Mouse (Mus musculus): Measurements from ENCODE around the gene Arl6ip5. TPM values are rescaled to one million over a fixed set of nuclear protein-coding genes. Genes with fewer than 3 reads are reported as not detected.

Gene Arl6ip5
- polyA plus RNA-seq, 1 experiment from 2014 or later: 29.0 TPM

DNA sequence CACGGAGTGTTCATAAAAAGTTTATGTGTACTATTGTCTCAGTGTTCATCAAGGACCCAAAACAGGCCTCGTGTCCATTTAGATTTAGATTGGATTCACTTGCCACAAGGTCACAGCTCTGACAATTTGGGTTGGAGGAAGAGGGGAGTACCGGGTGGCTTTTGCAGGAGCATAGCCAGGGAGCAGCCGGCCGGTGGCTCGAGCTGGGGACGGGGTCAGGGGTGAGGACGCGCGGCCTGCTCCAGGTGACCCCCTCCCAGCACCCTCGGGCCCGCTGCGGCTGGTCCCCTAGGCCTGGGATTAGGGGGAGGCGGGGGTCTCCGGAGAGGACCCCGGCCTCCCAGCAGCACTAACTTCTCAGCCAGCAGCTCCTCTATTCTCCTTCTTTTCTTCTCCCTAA is 5.5 kb upstream of the Arl6ip5 start:
- 0% methylated on average over 16 of the region's 16 CpGs for WGBS
- peak overlapping the region; percentile 84 for H3K27ac ChIP-seq (ENCODE audit: low read length)
- H3K9me3 ChIP-seq (ENCODE audit: control insufficient read depth, low read depth, low read length): no peaks in the 10 kb centered on the region
- peak overlapping the region; percentile 44 for H3K4me2 ChIP-seq (replicated peaks; ENCODE audit: low read depth, low read length)
- no peaks in the 10 kb centered on the region for H3K27me3 ChIP-seq (ENCODE audit: control insufficient read depth, insufficient read depth, low read length)
- H3K4me1 ChIP-seq (ENCODE audit: control insufficient read depth, insufficient read depth, low read length): 0 out of 2 replicates have a peak, but pooled peaks cover 7% of the 10 kb centered on the region
- H3K9ac ChIP-seq (replicated peaks; ENCODE audit: low read depth, low read length): peak overlapping the region; percentile 96
- peak overlapping the region; percentile 91 for H3K4me3 ChIP-seq (ENCODE audit: low read depth, low read length)
- ATAC-seq (ENCODE audit: insufficient number of reproducible peaks, insufficient read depth, low FRiP score, low read depth): peak; percentile 39
- H3K36me3 ChIP-seq (ENCODE audit: control insufficient read depth, insufficient read depth, low read length): peaks cover 4% of the 10 kb centered on the region; the same call in 1 of the 2 replicates

DNA sequence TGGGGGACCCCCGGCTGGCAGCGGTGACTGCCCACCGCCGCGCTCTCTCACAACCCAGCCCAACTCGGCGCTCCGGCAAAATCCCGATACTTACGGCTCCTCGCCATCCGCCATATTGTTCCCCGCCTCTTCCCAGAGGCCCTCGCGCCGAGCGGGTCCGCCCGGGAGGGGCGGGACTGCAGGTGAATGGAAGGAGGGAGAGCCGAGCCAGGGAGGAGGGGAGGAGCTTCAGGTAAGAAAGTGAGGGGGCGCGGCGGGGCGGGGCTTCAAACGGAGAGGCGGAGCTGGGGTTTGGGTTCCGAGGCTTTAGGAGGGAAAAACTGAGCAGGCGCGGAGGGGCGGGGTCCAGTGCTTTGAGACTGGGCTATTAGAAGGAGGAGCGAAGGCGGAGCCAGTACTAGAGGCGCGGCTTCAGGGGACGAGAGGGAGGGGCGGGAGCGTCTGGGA is 5.0 kb upstream of the Arl6ip5 start, which contains the start of gene Uba3:
TSS of gene Uba3 (minus strand) at position 209 of the 447 bp plus-strand sequence.
- Histone ChIP-seq H3K36me3 (ENCODE audit: control insufficient read depth, insufficient read depth, low read length) (peaks cover 2% of the 10 kb centered on the region; the same call in 1 of the 2 replicates), H3K9ac (replicated peaks; ENCODE audit: low read depth, low read length) (peak within 1 kb of the TSS; percentile 96), H3K4me1 (ENCODE audit: control insufficient read depth, insufficient read depth, low read length) (0 out of 2 replicates have a peak, but pooled peaks cover 8% of the 10 kb centered on the region), H3K9me3 (ENCODE audit: control insufficient read depth, low read depth, low read length) (no peaks in the 10 kb centered on the region), H3K27ac (ENCODE audit: low read length) (peak within 1 kb of the TSS; percentile 84), H3K4me2 (replicated peaks; ENCODE audit: low read depth, low read length) (peak within 1 kb of the TSS; percentile 44), H3K4me3 (ENCODE audit: low read depth, low read length) (peak within 1 kb of the TSS; percentile 91), H3K27me3 (ENCODE audit: control insufficient read depth, insufficient read depth, low read length) (no peaks in the 10 kb centered on the region)
- WGBS: under 1% methylated on average over 38 of the region's 38 CpGs
- peak; percentile 97 for ATAC-seq (ENCODE audit: insufficient number of reproducible peaks, insufficient read depth, low FRiP score, low read depth)

DNA sequence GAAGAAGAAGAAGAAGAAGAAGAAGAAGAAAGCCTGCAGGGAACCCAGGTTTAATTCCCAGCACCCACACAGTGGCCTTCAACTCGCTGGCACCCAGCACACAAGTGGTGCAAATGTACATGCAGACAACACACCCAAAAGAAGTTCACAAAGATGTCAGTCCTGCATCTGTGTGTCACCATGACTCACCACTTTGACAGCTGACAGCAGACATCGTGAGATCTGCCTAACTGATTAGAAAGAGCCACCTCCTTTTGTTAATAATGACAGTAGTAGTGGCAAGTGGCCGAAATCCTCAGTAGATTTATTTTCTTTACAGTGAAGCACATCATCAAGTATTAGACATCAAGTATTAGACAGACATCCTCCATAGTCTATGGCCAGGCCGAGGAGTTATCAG is 3.4 kb upstream of the Arl6ip5 start:
- Histone ChIP-seq H3K27me3 (ENCODE audit: control insufficient read depth, insufficient read depth, low read length) (no peaks in the 10 kb centered on the region), H3K4me3 (ENCODE audit: low read depth, low read length) (no peak overlapping the region), H3K9ac (replicated peaks; ENCODE audit: low read depth, low read length) (no peak overlapping the region), H3K4me1 (ENCODE audit: control insufficient read depth, insufficient read depth, low read length) (peaks cover 14% of the 10 kb centered on the region; the same call in 1 of the 2 replicates), H3K9me3 (ENCODE audit: control insufficient read depth, low read depth, low read length) (no peaks in the 10 kb centered on the region), H3K27ac (ENCODE audit: low read length) (no peak overlapping the region), H3K4me2 (replicated peaks; ENCODE audit: low read depth, low read length) (no peak overlapping the region), H3K36me3 (ENCODE audit: control insufficient read depth, insufficient read depth, low read length) (no peaks in the 10 kb centered on the region)
- WGBS: 75% methylated on average over 4 of the region's 4 CpGs
- no peak for ATAC-seq (ENCODE audit: insufficient number of reproducible peaks, insufficient read depth, low FRiP score, low read depth)

- H3K36me3 ChIP-seq (ENCODE audit: control insufficient read depth, insufficient read depth, low read length): no peaks in the 10 kb centered on the region
- no peak overlapping the region for H3K9ac ChIP-seq (replicated peaks; ENCODE audit: low read depth, low read length)
- peak overlapping the region; percentile 34; the same call in 1 of the 2 replicates for H3K27ac ChIP-seq (ENCODE audit: low read length)
- no peak overlapping the region for H3K4me2 ChIP-seq (replicated peaks; ENCODE audit: low read depth, low read length)
- no peak for ATAC-seq (ENCODE audit: insufficient number of reproducible peaks, insufficient read depth, low FRiP score, low read depth)
- no peaks in the 10 kb centered on the region for H3K9me3 ChIP-seq (ENCODE audit: control insufficient read depth, low read depth, low read length)
- no peaks in the 10 kb centered on the region for H3K27me3 ChIP-seq (ENCODE audit: control insufficient read depth, insufficient read depth, low read length)
- H3K4me3 ChIP-seq (ENCODE audit: low read depth, low read length): no peak overlapping the region
- H3K4me1 ChIP-seq (ENCODE audit: control insufficient read depth, insufficient read depth, low read length): peaks cover 13% of the 10 kb centered on the region; the same call in 1 of the 2 replicates
- WGBS: 45% methylated on average over 3 of the region's 3 CpGs
Measured at GRCm38 (mm10) chr6:97208406-97208805, 2.1 kb upstream of the Arl6ip5 start.

- Histone ChIP-seq H3K9ac (replicated peaks; ENCODE audit: low read depth, low read length) (no peak overlapping the region), H3K9me3 (ENCODE audit: control insufficient read depth, low read depth, low read length) (no peaks in the 10 kb centered on the region), H3K4me3 (ENCODE audit: low read depth, low read length) (no peak overlapping the region), H3K27me3 (ENCODE audit: control insufficient read depth, insufficient read depth, low read length) (no peaks in the 10 kb centered on the region), H3K4me2 (replicated peaks; ENCODE audit: low read depth, low read length) (no peak overlapping the region), H3K27ac (ENCODE audit: low read length) (no peak overlapping the region), H3K36me3 (ENCODE audit: control insufficient read depth, insufficient read depth, low read length) (no peaks in the 10 kb centered on the region), H3K4me1 (ENCODE audit: control insufficient read depth, insufficient read depth, low read length) (peaks cover 9% of the 10 kb centered on the region; the same call in 1 of the 2 replicates)
- 53% methylated on average over 3 of the region's 3 CpGs for WGBS
- ATAC-seq (ENCODE audit: insufficient number of reproducible peaks, insufficient read depth, low FRiP score, low read depth): no peak
Measured at GRCm38 (mm10) chr6:97209201-97209600, 1.3 kb upstream of the Arl6ip5 start.

GRCm38 (mm10) chr6:97209751-97210150 is 738 bp upstream of the Arl6ip5 start:
- WGBS: 86% methylated on average over 4 of the region's 4 CpGs
- no peak overlapping the region for H3K4me2 ChIP-seq (replicated peaks; ENCODE audit: low read depth, low read length)

DNA sequence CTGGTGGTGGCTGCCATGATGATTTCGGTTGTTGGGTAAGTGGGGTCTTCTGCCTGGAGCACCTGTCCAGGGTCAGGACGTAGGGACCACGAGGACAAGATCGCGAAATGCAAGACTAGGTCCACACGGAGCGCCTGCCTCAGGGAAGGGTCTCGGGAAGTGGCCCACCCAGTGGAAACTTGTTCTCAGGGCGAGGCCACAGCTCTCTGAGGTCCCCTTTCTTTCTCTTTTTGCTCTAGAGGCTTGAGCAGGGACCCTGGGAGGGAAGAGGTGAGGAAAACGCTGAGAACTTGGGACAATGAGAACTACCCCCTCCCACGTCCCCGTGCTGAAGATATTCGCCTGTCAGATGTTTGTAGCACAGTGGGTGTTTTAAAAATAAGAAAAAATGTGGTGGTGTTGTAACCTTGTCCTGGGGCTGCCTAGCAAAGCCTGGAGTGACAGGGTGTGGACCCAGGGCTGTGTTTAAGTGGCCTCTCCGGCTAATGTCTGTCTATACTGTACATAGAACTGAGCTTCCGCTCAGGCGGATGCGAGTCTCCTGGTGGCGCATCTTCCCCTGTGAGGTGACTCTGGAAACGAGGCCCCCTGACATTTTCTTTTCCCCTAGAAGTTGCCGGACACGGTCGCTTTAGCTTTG is 593 bp downstream of the Arl6ip5 start:
- Histone ChIP-seq H3K27ac (ENCODE audit: low read length) (peak overlapping the region; percentile 49), H3K36me3 (ENCODE audit: control insufficient read depth, insufficient read depth, low read length) (no peaks in the 10 kb centered on the region)

More at GRCm38 (mm10) chr6:97209751-97210150, 738 bp upstream of the Arl6ip5 start:
- Histone ChIP-seq H3K36me3 (ENCODE audit: control insufficient read depth, insufficient read depth, low read length) (no peaks in the 10 kb centered on the region), H3K4me3 (ENCODE audit: low read depth, low read length) (no peak overlapping the region), H3K9me3 (ENCODE audit: control insufficient read depth, low read depth, low read length) (no peaks in the 10 kb centered on the region), H3K27ac (ENCODE audit: low read length) (no peak overlapping the region), H3K4me1 (ENCODE audit: control insufficient read depth, insufficient read depth, low read length) (peaks cover 9% of the 10 kb centered on the region; the same call in 1 of the 2 replicates), H3K27me3 (ENCODE audit: control insufficient read depth, insufficient read depth, low read length) (no peaks in the 10 kb centered on the region), H3K9ac (replicated peaks; ENCODE audit: low read depth, low read length) (no peak overlapping the region)
- ATAC-seq (ENCODE audit: insufficient number of reproducible peaks, insufficient read depth, low FRiP score, low read depth): no peak

DNA sequence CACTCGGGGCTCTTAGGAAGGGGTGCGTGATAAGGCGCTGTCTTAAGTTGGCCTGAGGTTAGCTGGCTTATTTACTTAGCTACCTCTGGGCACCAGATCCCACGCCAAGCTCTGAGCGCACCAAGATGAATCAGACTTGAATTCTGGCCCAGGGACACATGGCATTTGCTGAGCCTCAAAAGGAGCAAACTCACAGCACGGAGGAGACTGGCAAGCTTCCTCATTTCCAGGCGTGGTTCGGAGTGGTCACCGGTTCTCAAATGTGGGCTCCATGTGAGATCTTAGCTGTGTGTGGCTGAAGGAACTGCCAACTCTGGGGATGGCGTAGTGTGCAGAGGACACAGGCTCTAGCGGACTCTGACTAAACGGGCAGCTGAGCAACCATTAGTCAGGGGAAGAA is 1.5 kb downstream of the Arl6ip5 start:
- Histone ChIP-seq H3K36me3 (ENCODE audit: control insufficient read depth, insufficient read depth, low read length) (no peaks in the 10 kb centered on the region), H3K27ac (ENCODE audit: low read length) (no peak overlapping the region), H3K4me2 (replicated peaks; ENCODE audit: low read depth, low read length) (peak overlapping the region; percentile 75), H3K9me3 (ENCODE audit: control insufficient read depth, low read depth, low read length) (no peaks in the 10 kb centered on the region), H3K4me3 (ENCODE audit: low read depth, low read length) (peak overlapping the region; percentile 71; the same call in 1 of the 2 replicates), H3K9ac (replicated peaks; ENCODE audit: low read depth, low read length) (no peak overlapping the region), H3K27me3 (ENCODE audit: control insufficient read depth, insufficient read depth, low read length) (no peaks in the 10 kb centered on the region), H3K4me1 (ENCODE audit: control insufficient read depth, insufficient read depth, low read length) (peaks cover 9% of the 10 kb centered on the region; the same call in 1 of the 2 replicates)
- 65% methylated on average over 12 of the region's 12 CpGs for WGBS
- ATAC-seq (ENCODE audit: insufficient number of reproducible peaks, insufficient read depth, low FRiP score, low read depth): no peak

More for the DNA sequence above, 593 bp downstream of the Arl6ip5 start:
- peaks cover 9% of the 10 kb centered on the region; the same call in 1 of the 2 replicates for H3K4me1 ChIP-seq (ENCODE audit: control insufficient read depth, insufficient read depth, low read length)
- H3K27me3 ChIP-seq (ENCODE audit: control insufficient read depth, insufficient read depth, low read length): no peaks in the 10 kb centered on the region
- no peaks in the 10 kb centered on the region for H3K9me3 ChIP-seq (ENCODE audit: control insufficient read depth, low read depth, low read length)
- H3K4me2 ChIP-seq (replicated peaks; ENCODE audit: low read depth, low read length): peak overlapping the region; percentile 75
- peak; percentile 40; the same call in 1 of the 2 replicates for ATAC-seq (ENCODE audit: insufficient number of reproducible peaks, insufficient read depth, low FRiP score, low read depth)
- 2% methylated on average over 22 of the region's 22 CpGs for WGBS
- peak overlapping the region; percentile 64 for H3K9ac ChIP-seq (replicated peaks; ENCODE audit: low read depth, low read length)
- H3K4me3 ChIP-seq (ENCODE audit: low read depth, low read length): peak overlapping the region; percentile 71

Data from stomach, embryonic 14.5 days (tissue).